Mouse (Mus musculus) gastrocnemius, adult 2 months (tissue): ENCODE measurements around the gene Cmtm2a. TPM values are rescaled to one million over a fixed set of nuclear protein-coding genes. Genes with fewer than 3 reads are reported as not detected.
A peak's percentile ranks its signal among the peaks of the same experiment; 100 is the strongest.
"Not testable (repeated sequence)": the region's sequence is repeated elsewhere in the genome, so short reads cannot be mapped to it uniquely, and the experiment has no call there.

Experiments used
- DNase-seq: peaks from one replicate; pipeline ENCODE4 v3.0.0; 2022
- H3K27ac ChIP-seq: fragments of 200-600 bp; 2 replicates; pipeline ENCODE4 v1.8.1; 2022; ENCODE audit warnings: mild to moderate bottlenecking
- H3K4me3 ChIP-seq: fragments of 200-600 bp; 2 replicates; pipeline ENCODE4 v1.8.1; 2022; ENCODE audit warnings: mild to moderate bottlenecking, moderate library complexity
- CTCF ChIP-seq: fragments of 200-600 bp; IDR thresholded peaks from 2 replicates; pipeline ENCODE4 v1.8.1; 2022; ENCODE audit warnings: antibody characterized with exemption, mild to moderate bottlenecking, moderate library complexity
- intact Hi-C: fragments of 180-260 bp; cut with DNase I; formaldehyde crosslinking; loops from one replicate; pipeline ENCODE4 v1.15.1; 2025
- long read RNA-seq, 2 experiments: library from polyadenylated mRNA; stranded (forward); transcript quantifications; one replicate each; pipeline ENCODE4 v2.0.0; 2021
- total RNA-seq, 2 experiments: library from RNA; stranded (reverse); gene quantifications; 2 replicates each; pipeline ENCODE4 v1.2.3; 2021

Cmtm2a gene
- total RNA-seq, result not detected
- long read RNA-seq, experiment 1, result 0 reads
- long read RNA-seq, experiment 2, result 0 reads

GRCm38 (mm10) chr8:104293081-104293480 is at the start of gene Cmtm2a:
Cmtm2a (minus strand) TSS chr8:104293181.
- intact Hi-C loops, H3K4me3 ChIP-seq, H3K27ac ChIP-seq, DNase-seq: not testable (repeated sequence)

GRCm38 (mm10) chr8:104342426-104342825 is 49.4 kb upstream of the Cmtm2a start:
- Histone ChIP-seq H3K4me3 (no peak overlapping the region), H3K27ac (peak overlapping the region; percentile 93)
- intact Hi-C loops, result loop anchor here (5.0 kb wide), 1 partner anchor 90 kb away; the partner anchor contains the start of gene Cklf
- no peak for TF ChIP-seq CTCF
- no peak for DNase-seq

GRCm38 (mm10) chr8:104341678-104342077 is 48.7 kb upstream of the Cmtm2a start:
- Histone ChIP-seq H3K27ac (peak overlapping the region; percentile 93), H3K4me3 (peak overlapping the region; percentile 88)
- DNase-seq, result no peak
- TF ChIP-seq CTCF, result no peak
- intact Hi-C loops, result loop anchor here (5.0 kb wide), 1 partner anchor 89 kb away; the partner anchor contains the start of gene Cklf

- Histone ChIP-seq H3K4me3 (peak overlapping the region; percentile 88), H3K27ac (peak overlapping the region; percentile 93)
- DNase-seq, result peak; percentile 80
- TF ChIP-seq CTCF, result no peak
- intact Hi-C loops, result loop anchor here (5.0 kb wide), 1 partner anchor 89 kb away; the partner anchor contains the start of gene Cklf
Observed at GRCm38 (mm10) chr8:104341106-104341561, 48.2 kb upstream of the Cmtm2a start.

GRCm38 (mm10) chr8:104340233-104341105 is 47.5 kb upstream of the Cmtm2a start:
- peak overlapping the region; percentile 93 for H3K27ac ChIP-seq
- peak; percentile 84 for DNase-seq
- intact Hi-C loops, result loop anchor here (5.0 kb wide), 1 partner anchor 88 kb away; the partner anchor contains the start of gene Cklf
- TF ChIP-seq CTCF, result peak; percentile 72
- peak overlapping the region; percentile 88 for H3K4me3 ChIP-seq

GRCm38 (mm10) chr8:104339983-104340232 is 46.9 kb upstream of the Cmtm2a start:
- intact Hi-C loops, result loop anchor here (5.0 kb wide), 1 partner anchor 88 kb away; the partner anchor contains the start of gene Cklf

GRCm38 (mm10) chr8:104339229-104339982 is 46.4 kb upstream of the Cmtm2a start, which contains the start of gene Cmtm3:
Cmtm3 (plus strand) TSS chr8:104339410.
- intact Hi-C loops, result no loop called here
- peak; percentile 29 for DNase-seq
- Histone ChIP-seq H3K4me3 (peak within 1 kb of the TSS; percentile 88), H3K27ac (peak within 1 kb of the TSS; percentile 93)
- no peak for TF ChIP-seq CTCF

More at GRCm38 (mm10) chr8:104339983-104340232, 46.9 kb upstream of the Cmtm2a start:
- peak overlapping the region; percentile 88 for H3K4me3 ChIP-seq
- DNase-seq, result no peak
- TF ChIP-seq CTCF, result no peak
- H3K27ac ChIP-seq, result peak overlapping the region; percentile 93

- DNase-seq, result no peak
- no peak for TF ChIP-seq CTCF
- intact Hi-C loops, result no loop called here
- no peak overlapping the region for H3K27ac ChIP-seq
- no peak overlapping the region for H3K4me3 ChIP-seq
Observed at GRCm38 (mm10) chr8:104337890-104338289, 44.9 kb upstream of the Cmtm2a start.

GRCm38 (mm10) chr8:104336806-104337205 is 43.8 kb upstream of the Cmtm2a start:
- TF ChIP-seq CTCF, result no peak
- DNase-seq, result no peak
- Histone ChIP-seq H3K4me3 (no peak overlapping the region), H3K27ac (no peak overlapping the region)
- intact Hi-C loops, result no loop called here

GRCm38 (mm10) chr8:104334196-104334595 is 41.2 kb upstream of the Cmtm2a start:
- intact Hi-C loops, result no loop called here
- no peak overlapping the region for H3K27ac ChIP-seq

GRCm38 (mm10) chr8:104333786-104334185 is 40.8 kb upstream of the Cmtm2a start:
- DNase-seq, result no peak
- TF ChIP-seq CTCF, result no peak
- Histone ChIP-seq H3K27ac (no peak overlapping the region), H3K4me3 (no peak overlapping the region)
- intact Hi-C loops, result no loop called here

More at GRCm38 (mm10) chr8:104334196-104334595, 41.2 kb upstream of the Cmtm2a start:
- TF ChIP-seq CTCF, result no peak
- no peak for DNase-seq
- no peak overlapping the region for H3K4me3 ChIP-seq

- H3K4me3 ChIP-seq, result no peak overlapping the region
- no peak for TF ChIP-seq CTCF
- H3K27ac ChIP-seq, result no peak overlapping the region
- intact Hi-C loops, result no loop called here
- no peak for DNase-seq
Observed at GRCm38 (mm10) chr8:104332665-104333631, 40.0 kb upstream of the Cmtm2a start.

GRCm38 (mm10) chr8:104321930-104322329 is 28.9 kb upstream of the Cmtm2a start, which contains the start of gene Cmtm2b:
Cmtm2b (plus strand) TSS chr8:104322230.
- H3K4me3 ChIP-seq, intact Hi-C loops, DNase-seq, H3K27ac ChIP-seq: not testable (repeated sequence)

GRCm38 (mm10) chr8:104321267-104321666 is 28.3 kb upstream of the Cmtm2a start, which contains the start of gene Gm11020:
Gm11020 (plus strand) TSS chr8:104321567.
- intact Hi-C loops, DNase-seq: not testable (repeated sequence)

More at GRCm38 (mm10) chr8:104321267-104321666, 28.3 kb upstream of the Cmtm2a start, which contains the start of gene Gm11020:
- H3K27ac ChIP-seq, H3K4me3 ChIP-seq: not testable (repeated sequence)
